Mouse (Mus musculus): ENCODE results near the gene Klf2.

Gene Klf2

DNA sequence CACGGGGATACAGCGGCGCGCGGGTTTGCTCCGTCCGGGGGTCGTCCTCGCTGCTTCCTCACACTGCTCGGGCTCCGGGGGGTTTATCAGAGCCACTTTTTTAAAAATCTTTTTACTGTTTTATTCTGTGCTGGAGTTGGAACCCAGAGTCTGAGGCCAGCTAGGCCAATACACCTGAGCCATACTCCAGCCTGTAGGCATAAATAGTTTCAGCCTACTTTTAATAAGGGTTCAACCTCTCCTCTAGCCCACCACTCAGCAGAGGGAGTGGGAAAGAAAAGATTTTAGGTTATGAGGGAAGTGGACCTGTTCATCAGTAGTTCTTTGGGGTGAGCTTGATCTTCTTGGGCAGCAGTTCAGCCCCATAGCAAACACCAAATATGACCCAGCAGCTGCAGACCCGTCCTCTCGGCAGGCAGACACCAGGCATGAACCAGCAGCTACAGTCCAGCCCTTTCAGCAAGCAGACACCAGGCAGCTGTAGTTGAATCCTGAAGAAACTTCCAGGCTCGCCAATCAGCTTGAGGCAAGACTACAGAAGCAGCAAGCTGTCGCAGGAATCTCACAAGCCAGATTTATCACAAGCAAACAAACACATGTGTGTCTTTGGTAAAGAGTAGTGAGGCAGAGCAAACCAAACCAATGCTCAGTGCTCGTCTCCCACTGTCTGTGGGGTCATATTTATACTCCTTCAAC, 13.5 kb upstream of the Klf2 start, which contains the start of gene Gm10282:
Gm10282 (minus strand) TSS at position 51 of the 696 bp plus-strand sequence.
- in situ Hi-C loops (cut with MboI; ENCODE audit: low sequenced_read_pairs): no loop called here

DNA sequence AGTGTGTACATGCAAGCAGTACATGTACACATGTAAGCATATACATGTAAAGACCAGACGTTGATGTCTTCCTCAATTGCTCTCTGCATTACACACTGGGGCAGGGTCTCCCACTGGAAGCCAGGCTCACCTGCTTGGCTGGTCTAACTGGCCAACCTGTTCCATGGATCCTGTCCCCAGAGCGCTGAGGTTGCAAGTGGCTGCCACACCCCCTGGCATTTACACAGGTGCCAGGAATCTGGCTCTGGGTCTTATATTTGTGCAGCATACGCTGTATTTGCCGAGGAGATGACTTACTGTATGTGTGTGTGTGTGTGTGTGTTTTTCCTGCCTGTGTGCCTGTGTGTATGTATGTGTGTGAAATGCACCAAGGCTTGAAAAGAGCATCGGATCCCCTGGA, 11.9 kb upstream of the Klf2 start:
- in situ Hi-C loops (cut with MboI; ENCODE audit: low sequenced_read_pairs): no loop called here

DNA sequence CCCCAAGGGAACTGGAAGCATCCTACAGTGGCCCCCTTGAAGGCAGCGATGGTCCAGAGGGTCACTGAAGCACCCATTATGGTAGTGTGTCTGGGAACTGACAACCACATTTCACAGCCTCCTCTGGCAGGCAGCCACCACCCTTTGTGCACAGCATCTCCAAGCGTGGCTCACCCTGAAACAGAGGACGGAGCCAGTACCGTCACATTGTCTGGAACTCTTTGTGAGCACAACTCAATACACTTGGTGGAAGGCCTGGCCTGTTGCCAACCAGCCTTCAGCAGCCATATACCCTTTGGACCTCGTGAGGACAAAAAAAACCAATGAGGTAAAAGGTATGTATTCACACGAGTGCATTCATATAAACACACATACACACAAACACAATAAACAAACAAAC, 10.6 kb upstream of the Klf2 start:
- in situ Hi-C loops (cut with MboI; ENCODE audit: low sequenced_read_pairs): no loop called here

DNA sequence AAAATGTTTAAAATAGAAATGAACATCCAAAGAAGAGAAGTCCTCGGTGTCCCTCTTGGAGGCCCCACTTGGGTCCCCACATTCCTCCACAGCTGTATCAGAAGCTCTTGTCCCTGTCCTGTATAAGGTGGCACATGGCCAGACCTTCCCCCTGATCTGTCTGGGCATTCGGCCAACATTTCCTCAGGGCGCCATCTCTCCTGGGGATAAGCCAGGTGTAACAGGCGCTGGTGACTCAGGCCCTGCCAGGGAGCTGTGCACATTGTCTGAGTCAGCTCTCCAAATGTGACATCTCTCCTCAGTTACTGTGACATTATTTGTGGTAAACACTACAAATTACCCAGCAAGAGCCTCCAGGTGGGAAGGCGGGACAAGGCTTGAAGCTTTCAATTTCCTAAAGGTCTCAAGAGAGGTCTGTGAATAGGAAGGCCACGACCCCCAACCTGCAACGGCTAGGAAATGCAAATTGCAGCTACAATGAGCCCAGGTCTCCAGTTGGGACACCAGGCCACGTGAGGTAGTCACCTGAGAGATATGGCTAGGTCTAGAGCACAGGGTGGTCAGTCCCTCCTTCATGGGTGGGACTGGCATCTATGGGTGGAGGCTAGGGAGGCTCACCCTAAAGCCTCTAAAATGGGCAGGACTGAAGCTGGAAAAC, 7.9 kb upstream of the Klf2 start:
- in situ Hi-C loops (cut with MboI; ENCODE audit: low sequenced_read_pairs): no loop called here

DNA sequence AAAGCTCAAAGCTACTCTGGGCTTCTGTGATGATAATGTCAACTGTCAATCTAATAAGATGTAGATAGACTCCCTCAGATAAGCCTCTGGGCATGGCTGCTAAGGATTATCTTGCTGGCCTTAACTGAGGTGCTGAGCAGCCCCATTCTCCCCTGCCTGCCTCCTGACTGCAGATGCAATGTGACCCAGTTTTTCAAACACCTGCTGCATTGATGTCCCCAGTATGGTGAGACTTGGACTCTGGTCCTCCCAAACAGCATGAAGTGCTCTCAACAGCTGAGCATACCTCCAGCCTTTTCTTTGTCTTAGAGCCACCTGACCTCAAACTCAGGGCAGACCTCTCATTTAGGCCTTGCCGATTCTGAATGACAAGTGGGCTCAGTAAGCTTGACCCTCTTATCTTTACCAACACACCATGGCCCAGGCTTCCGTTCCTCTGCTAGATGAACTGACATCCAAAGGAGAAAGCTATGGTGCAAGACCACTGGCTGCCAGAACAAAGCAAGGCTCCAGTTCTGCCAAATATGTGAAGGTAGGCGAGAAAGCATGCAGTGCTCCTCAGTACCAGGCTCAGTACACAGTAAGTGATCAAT, 5.8 kb upstream of the Klf2 start:
- in situ Hi-C loops (cut with MboI; ENCODE audit: low sequenced_read_pairs): no loop called here

DNA sequence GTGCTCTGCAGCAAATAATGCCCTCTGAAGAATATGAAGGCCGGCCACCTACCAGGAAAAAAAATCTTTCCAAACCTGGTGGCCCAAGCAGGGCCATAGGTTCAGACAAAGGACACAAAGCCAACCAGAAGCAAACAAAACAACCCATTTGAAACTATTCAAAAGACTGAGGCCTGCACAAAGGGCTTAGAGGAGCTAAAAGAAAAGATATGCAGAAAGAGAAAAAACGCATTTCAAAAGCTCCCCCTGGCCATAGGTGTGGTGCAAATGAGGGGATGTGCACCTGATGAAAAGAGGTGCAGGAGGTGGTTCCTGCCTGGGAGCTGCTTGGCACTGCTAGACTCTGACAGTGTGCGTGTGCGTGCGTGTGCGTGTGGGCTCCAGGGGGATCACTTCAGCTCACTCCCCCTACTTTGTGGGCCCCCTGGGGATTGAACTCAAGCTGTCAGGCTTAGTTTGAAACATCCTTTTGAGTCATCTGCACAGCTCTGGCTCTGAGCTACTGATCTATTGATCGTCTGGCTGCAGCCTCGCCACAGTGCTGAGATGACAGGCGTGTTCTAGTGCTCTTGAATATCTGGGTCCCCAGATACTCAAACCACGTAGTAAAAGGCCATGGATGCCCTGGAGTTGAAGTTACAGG, 2.7 kb upstream of the Klf2 start:
- in situ Hi-C loops (cut with MboI; ENCODE audit: low sequenced_read_pairs): no loop called here

DNA sequence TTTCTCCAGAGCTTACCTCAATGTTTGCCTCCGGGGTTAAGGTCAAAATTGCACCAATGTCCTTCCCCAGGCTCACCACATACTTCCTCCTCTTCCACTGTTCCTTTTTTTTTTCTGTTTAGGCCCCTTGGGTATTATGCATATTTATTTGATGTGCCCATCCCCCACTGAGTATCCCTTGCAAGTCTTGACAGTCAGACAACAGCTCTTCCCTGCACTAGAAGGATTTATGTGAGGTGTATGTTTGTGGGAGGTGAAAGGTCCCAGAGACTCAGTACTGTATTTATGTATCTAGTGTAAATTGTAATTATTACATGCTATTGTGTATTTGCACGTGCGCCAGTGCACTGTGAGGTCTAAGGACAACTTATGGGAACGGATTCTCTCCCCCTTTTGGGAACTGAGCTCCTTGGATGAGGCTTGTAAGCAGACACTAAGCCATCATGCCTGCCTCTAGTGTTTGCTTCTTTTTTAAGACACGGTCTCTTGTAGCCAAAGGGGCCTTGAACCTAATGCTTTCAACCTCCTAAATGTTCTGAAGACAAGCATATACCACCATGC, 1.0 kb upstream of the Klf2 start:
- in situ Hi-C loops (cut with MboI; ENCODE audit: low sequenced_read_pairs): no loop called here

DNA sequence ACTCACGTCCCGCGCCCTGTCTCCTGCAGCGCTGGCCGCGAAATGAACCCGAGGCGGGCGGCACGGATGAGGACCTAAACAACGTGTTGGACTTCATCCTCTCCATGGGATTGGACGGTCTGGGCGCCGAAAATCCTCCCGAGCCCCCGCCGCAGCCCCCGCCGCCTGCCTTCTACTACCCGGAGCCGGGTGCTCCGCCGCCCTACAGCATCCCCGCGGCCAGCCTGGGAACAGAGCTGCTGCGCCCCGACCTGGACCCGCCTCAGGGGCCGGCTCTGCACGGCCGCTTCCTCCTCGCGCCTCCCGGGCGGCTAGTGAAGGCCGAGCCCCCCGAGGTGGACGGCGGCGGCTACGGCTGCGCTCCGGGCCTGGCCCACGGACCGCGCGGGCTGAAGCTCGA, 564 bp downstream of the Klf2 start:
- in situ Hi-C loops (cut with MboI; ENCODE audit: low sequenced_read_pairs): no loop called here

DNA sequence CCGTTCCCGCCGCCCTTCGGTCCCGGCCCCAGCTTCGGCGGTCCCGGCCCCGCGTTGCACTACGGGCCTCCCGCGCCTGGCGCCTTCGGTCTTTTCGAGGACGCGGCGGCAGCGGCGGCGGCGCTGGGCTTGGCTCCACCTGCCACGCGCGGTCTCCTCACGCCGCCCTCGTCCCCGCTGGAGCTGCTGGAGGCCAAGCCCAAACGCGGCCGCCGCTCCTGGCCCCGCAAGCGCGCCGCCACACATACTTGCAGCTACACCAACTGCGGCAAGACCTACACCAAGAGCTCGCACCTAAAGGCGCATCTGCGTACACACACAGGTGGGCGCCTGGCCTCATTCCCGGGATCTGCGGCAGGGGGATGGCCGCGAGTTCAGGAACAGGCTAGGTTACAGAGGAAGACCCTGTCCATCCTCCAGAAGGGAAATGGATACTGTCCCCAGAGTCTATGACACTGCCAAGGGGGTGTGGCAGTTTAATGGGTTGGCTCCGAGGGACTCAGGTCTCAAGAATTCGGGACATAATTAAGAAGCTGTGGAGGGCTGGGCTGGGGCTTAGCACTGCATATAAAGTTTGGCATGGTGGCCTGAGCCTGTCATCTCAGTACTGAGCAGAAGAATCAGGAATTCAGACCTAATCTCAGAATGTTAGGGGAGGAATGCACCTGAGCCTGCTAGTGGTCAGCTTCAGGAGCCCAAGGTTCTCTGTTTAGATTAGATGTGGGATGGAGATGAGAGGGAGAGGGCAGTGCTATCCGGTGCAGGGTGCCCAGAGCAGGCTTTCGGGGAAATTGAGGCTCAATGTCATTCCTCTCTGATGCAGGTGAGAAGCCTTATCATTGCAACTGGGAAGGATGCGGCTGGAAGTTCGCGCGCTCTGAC, 1.3 kb downstream of the Klf2 start:
- in situ Hi-C loops (cut with MboI; ENCODE audit: low sequenced_read_pairs): no loop called here

DNA sequence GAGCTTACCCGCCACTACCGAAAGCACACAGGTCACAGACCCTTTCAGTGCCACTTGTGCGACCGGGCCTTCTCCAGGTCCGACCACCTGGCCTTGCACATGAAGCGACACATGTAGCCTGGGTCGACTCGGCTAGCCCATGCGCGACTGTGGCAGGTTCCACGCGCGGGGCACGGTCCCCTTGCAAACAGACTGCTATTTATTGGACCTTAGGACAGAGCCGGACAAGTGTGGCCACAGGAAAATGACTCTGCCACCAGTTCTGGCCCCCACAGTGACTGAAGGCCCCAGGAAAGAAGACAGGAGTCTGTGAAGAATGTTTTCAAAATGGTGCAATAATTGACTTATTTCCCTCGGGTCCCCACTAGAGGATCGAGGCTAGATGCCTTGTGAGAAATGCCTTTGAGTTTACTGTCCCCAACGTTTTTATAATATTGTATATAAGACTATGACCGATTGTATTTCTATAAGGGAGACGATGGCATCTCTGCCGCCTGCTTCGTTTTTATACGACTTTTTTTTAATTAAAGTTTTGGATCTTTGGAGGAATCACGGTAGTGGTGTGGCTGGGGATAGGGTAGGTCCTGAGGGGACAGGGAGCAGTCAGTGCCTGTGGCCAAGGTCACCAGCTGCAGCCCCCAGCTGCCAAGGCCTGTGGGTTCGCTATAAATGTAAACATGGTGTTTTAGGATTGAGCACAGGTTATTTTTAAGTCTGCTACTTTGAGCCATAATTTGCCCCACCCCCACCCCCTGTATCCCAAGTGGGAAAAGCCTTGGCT, 2.2 kb downstream of the Klf2 start:
- in situ Hi-C loops (cut with MboI; ENCODE audit: low sequenced_read_pairs): no loop called here

DNA sequence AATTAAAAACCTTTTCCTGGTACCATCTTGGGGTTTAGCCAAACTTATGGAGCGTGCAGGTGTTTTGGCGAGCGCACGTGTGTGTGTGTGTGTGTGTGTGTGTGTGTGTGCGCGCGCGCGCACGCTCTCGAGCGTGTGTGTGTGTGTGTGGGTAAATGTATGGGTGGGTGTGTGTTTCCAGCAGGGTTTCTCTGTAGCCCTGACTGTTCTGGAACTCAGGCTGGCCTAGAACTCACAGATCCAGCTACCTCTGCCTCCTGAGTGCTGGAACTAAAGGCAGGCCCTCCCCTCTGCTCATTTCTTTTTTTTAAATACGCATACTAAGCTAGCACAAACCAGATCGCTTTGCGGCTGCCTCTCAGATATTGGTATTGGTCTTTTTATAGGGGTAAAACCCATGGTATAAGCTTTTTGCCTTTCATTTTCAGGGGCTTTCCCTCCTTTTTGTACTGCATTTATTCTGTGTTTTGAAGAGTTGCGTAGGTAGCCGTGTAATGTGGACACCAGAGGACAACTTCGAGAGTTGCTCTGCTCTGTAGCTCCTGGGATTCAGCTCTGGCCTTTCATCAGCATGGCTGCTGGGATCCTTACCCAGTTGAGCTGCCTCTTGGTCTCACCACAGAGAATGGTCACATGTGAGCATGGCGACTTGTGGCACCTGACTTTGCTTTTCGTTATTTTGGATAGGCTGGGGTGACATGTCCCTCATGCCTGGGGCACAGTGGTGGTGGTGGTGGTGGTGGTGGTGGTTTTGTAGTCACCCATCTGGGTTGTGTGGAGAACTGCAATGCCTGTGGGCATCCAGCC, 3.0 kb downstream of the Klf2 start:
- in situ Hi-C loops (cut with MboI; ENCODE audit: low sequenced_read_pairs): no loop called here

DNA sequence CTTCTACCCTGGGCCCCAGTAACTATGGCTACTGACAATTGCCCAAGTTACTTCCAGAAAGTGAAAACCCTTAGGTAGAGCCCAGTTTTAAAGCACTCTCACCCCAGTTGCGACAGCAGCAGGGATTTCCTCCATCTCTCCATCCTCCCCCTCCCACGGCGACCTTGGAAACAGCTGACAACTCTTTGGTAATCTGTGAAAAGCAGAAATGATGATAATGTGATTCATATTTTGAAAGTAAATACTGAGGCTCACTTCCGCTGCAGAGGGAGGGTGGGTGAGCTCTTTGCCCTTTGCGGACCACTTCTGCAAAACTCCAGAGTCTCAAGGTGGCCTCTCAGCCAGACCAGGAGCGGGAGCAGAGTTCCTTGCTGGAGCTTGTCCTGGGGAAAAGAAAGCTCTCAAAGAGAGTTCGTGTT, 3.6 kb downstream of the Klf2 start:
- in situ Hi-C loops (cut with MboI; ENCODE audit: low sequenced_read_pairs): no loop called here

DNA sequence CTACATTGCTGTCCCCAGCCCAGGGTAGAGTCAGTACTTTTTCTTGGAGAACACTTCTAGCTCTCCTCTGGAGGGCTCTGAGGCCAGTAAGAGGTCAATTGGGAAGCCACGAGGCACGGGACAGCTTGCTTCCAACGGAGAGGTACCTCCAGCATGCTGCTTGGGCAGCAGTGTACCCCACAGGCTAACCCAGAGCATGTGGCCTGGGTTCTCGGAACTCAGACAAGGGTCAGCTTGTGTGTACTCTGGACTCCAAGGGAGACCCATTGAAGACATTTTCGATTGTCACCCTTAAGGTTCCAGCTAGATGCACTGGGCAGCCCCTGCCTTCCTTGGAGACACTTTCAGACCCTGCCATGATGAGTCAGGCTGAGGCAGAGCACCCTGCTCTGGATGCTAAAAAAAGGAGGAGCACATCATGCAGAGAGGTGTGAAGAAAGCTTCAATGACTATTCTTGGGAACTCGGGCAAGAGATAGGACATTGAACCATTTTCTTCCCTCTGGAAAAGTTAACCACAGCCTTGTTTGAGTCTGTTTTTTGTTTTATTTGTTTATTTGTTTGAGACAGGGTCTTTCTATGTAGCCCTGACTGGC, 4.4 kb downstream of the Klf2 start:
- in situ Hi-C loops (cut with MboI; ENCODE audit: low sequenced_read_pairs): no loop called here

DNA sequence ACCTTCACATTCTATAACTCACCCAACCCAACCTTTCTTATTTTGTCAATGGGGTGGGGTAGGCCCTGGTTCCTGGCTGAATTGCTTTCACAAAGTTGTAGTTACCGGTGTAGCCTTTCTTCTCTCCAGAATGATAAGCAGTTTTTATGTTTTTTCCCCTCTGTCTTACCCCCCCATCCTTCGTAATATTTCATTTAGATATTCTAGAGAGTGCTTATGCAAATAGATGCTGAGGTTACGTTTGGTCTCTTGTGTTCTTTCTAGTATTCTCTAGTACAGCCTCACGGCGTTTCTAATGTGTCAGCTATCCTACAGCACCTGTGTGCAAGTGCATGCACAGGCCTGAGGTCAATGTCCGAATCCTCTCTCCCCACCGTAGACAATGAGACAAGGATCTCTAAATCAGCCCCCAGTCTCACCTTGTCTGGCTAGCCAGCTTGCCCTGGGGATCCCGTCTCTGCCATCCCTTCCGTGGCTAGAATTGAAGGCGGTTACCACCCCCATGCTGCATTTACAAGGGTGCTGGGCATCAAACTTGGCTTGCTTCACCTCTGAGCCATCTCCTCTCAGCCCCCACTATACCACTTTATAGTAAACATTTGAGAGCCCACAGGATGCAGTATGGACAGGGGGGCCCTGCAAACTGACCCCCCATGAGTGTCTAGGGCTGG, 5.3 kb downstream of the Klf2 start:
- in situ Hi-C loops (cut with MboI; ENCODE audit: low sequenced_read_pairs): no loop called here

DNA sequence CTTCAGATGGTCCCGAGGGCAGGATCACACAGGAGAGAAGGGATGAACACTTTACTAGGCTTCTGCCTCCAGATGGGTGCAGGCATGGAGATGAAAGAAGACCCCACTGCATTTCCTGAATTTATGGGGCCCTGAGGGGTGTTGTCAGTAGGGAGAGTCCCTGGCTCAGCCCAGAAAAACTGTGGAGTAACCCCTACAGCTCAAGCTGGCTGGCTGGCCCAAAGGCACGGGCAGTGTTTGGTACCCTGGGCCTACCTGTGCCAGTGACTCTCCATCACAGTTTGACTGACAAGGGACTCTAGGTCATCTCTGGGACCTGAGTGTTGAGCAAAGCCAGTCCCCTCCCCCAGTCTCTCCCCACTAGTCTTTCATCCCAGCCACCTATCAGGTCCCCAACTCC, 5.9 kb downstream of the Klf2 start:
- in situ Hi-C loops (cut with MboI; ENCODE audit: low sequenced_read_pairs): no loop called here

DNA sequence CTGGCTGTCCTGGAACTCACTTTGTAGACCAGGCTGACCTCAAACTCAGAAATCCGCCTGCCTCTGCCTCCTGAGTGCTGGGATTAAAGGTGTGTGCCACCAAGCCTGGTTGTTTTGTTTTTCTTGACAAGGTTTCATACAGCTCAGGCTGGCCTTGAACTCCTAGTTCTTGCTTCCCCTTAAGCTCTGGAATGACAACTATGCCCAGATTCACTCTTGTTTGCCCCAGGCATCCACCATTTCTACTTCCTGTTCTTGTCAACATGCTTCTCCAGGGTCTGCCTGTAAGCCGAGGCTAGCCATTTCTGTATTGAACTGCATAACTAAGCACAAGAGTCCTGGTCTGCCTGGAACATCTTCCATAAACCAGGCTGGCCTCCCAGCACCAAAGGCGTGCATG, 10.3 kb downstream of the Klf2 start:
- in situ Hi-C loops (cut with MboI; ENCODE audit: low sequenced_read_pairs): no loop called here

DNA sequence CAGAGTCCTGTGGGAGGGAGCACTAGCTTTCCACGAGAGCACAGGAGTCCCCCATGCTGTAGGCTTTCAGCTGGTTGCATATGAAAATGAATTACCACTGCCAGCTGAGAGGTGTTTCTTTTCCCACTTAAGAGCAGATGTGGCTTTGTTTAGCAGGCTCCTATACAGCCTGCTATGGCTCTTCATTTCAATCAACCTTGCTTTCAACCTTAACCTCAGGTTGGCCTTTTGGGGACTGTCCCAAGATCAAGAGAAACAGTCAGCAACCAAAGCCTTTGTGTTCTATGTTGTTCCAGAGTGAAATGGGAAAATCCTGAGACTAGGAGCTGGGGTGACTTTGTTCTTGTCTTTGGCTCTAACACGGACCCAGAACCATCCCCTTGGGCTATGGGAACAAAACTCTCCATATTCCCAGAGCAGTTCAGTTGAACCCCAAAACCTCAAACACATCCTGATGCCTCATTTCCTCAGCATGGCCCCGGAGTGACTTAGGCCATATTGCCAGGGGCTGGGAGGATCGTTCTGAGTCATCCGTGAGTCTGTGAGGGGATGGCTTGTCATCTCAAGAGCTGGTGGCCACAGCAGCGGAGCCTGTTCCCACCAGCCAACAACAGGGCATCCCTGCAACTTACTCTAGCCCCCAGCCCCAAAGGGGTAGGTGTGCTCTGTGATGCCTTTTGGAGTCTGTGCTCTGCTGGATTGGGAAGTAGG, 12.1 kb downstream of the Klf2 start:
- in situ Hi-C loops (cut with MboI; ENCODE audit: low sequenced_read_pairs): no loop called here

All from CH12F3 (cell line).